Comparison of ENCODE assay signal across 11 mouse cellular contexts in genomic region chr1:169674116-169674515, GRCm38 (mm10). TPM values are rescaled to one million over a fixed set of nuclear protein-coding genes. Genes with fewer than 3 reads are reported as not detected.
DNase-seq lines count a peak whose midpoint lies in the region; ATAC-seq and TF ChIP-seq lines count a peak whose summit lies in the region.
"Had no signal": no experiment of that assay in that cellular context is flagged by ENCODE, and none has a peak within 500 bp of the region (broad histone marks: within the 10 kb centered on the region; RNA-seq: fewer than 3 reads in every experiment).

No protein-coding gene starts in this region.

- H3K9ac ChIP-seq in lung, embryonic 14.5 days = no peak overlapping the region
- no peak overlapping the region for H3K9ac ChIP-seq in forebrain, embryonic 13.5 days
- H3K9ac ChIP-seq: midbrain, embryonic 12.5 days had no signal

- no peak overlapping the region for H3K4me2 ChIP-seq in lung, embryonic 14.5 days
- no peak overlapping the region for H3K4me2 ChIP-seq in forebrain, embryonic 13.5 days
- H3K4me2 ChIP-seq: midbrain, embryonic 12.5 days had no signal

- peak; percentile 74 for TF ChIP-seq CTCF in layer of hippocampus, adult 2 months (conservative IDR thresholded peaks at IDR 0.05)
- no peak for TF ChIP-seq CTCF in G1E (IDR thresholded peaks at IDR 0.05; ENCODE audit: low read depth, low read length)
- TF ChIP-seq CTCF in lung, embryonic 14.5 days (IDR thresholded peaks at IDR 0.05; ENCODE audit: low read depth) = peak; percentile 59

- no peaks in the 10 kb centered on the region for H3K36me3 ChIP-seq in G1E (replicated peaks)
- H3K36me3 ChIP-seq in lung, embryonic 14.5 days (ENCODE audit: insufficient read depth) = no peaks in the 10 kb centered on the region
- H3K36me3 ChIP-seq in forebrain, embryonic 13.5 days (ENCODE audit: poor library complexity, severe bottlenecking) = no peaks in the 10 kb centered on the region
- H3K36me3 ChIP-seq: midbrain, embryonic 12.5 days had no signal

- no peaks in the 10 kb centered on the region for H3K27me3 ChIP-seq in G1E (ENCODE audit: insufficient read depth, low read length)
- no peaks in the 10 kb centered on the region for H3K27me3 ChIP-seq in lung, embryonic 14.5 days (ENCODE audit: insufficient read depth, low read length)
- no peaks in the 10 kb centered on the region for H3K27me3 ChIP-seq in forebrain, embryonic 13.5 days
- H3K27me3 ChIP-seq: midbrain, embryonic 12.5 days had no signal

- ATAC-seq in G1E (ENCODE audit: extremely low read depth, insufficient number of reproducible peaks, low FRiP score, poor library complexity, severe bottlenecking) = 0 out of 2 replicates have a peak, but pooled peaks have one; percentile 45
- no peak for ATAC-seq in lung, embryonic 14.5 days (ENCODE audit: insufficient read depth)
- ATAC-seq in forebrain, embryonic 13.5 days = no peak

- DNase-seq in adrenal gland, postnatal 14 days = peak; percentile 42
- DNase-seq in adrenal gland, adult 8-10 months = no peak
- DNase-seq in layer of hippocampus, adult 2 months (ENCODE audit: low spot score in 2 of 2) = no peak
- no peak for DNase-seq in layer of hippocampus, adult 11-12 months (ENCODE audit: low spot score)
- DNase-seq in G1E (ENCODE audit: low spot score) = no peak
- DNase-seq in lung, embryonic 14.5 days = peak; percentile 28
- DNase-seq in urinary bladder, postnatal 25 days (ENCODE audit: low spot score) = no peak
- DNase-seq: B cell, adult 2 months; gastrocnemius, postnatal 14 days had no signal

- H3K27ac ChIP-seq in layer of hippocampus, adult 2 months = peak overlapping the region; percentile 90
- no peak overlapping the region for H3K27ac ChIP-seq in lung, embryonic 14.5 days (ENCODE audit: low read depth)
- H3K27ac ChIP-seq in forebrain, embryonic 13.5 days = no peak overlapping the region
- H3K27ac ChIP-seq: midbrain, embryonic 12.5 days had no signal

- H3K4me3 ChIP-seq in layer of hippocampus, adult 2 months = no peak overlapping the region
- no peak overlapping the region for H3K4me3 ChIP-seq in G1E (ENCODE audit: low read depth, low read length)
- no peak overlapping the region for H3K4me3 ChIP-seq in lung, embryonic 14.5 days (ENCODE audit: low read depth, low read length)
- H3K4me3 ChIP-seq in forebrain, embryonic 13.5 days = no peak overlapping the region
- H3K4me3 ChIP-seq: midbrain, embryonic 12.5 days had no signal

- H3K9me3 ChIP-seq in G1E (replicated peaks) = no peaks in the 10 kb centered on the region; the same call in 1 of the 2 replicates
- no peaks in the 10 kb centered on the region for H3K9me3 ChIP-seq in lung, embryonic 14.5 days (ENCODE audit: low read depth, low read length)
- no peaks in the 10 kb centered on the region for H3K9me3 ChIP-seq in forebrain, embryonic 13.5 days (replicated peaks)
- H3K9me3 ChIP-seq: midbrain, embryonic 12.5 days had no signal

- H3K4me1 ChIP-seq in G1E (ENCODE audit: insufficient read depth, low read depth, low read length) = no peaks in the 10 kb centered on the region
- H3K4me1 ChIP-seq in lung, embryonic 14.5 days (ENCODE audit: insufficient read depth) = no peaks in the 10 kb centered on the region
- no peaks in the 10 kb centered on the region for H3K4me1 ChIP-seq in forebrain, embryonic 13.5 days
- H3K4me1 ChIP-seq: midbrain, embryonic 12.5 days had no signal

- WGBS in lung, embryonic 14.5 days = 53% methylated on average over 3 of the region's 3 CpGs
- 58% methylated on average over 3 of the region's 3 CpGs for WGBS in forebrain, embryonic 13.5 days

RNA-seq across cellular contexts. Expression of gene Rgs5, which starts 18.8 kb away (rescaled TPM):
- total RNA-seq in adrenal gland, postnatal 14 days (2021) = 130 and 159 TPM in 2 replicates
- total RNA-seq in adrenal gland, adult 8-10 months (2022) = 10 to 100 TPM; 15.4 to 45.2 (median 29.4) TPM
- 10 to 100 TPM; 42.4 to 42.6 TPM for total RNA-seq in layer of hippocampus, adult 2 months (2021)
- total RNA-seq in G1E (2014; fragmentation: Nextera tagmentation) (not detected in 2 replicates), G1E (2017) (0.16 and 0.41 TPM in 2 replicates)
- polyA plus RNA-seq in G1E (2012) = not detected in 2 replicates
- 8.8 TPM in 2 replicates for polyA plus RNA-seq in lung, embryonic 14.5 days (2014; fragmentation: Nextera tagmentation; extraction: Ambion mirVana)
- 10.0 and 10.4 TPM in 2 replicates for polyA plus RNA-seq in forebrain, embryonic 13.5 days (2015; fragmentation: Nextera tagmentation; extraction: Ambion mirVana)

Comparison
In these comparisons a context has a peak if more than half of its experiments do, and no peak if none do; other contexts are left out.
1. DNase-seq: peak in adrenal gland, postnatal 14 days (single experiment) and lung, embryonic 14.5 days (single experiment); none in adrenal gland, adult 8-10 months (single experiment), layer of hippocampus, adult 2 months (0 of 2), layer of hippocampus, adult 11-12 months (single experiment), G1E (single experiment) and urinary bladder, postnatal 25 days (single experiment).
2. RNA of gene Rgs5, which starts 18.8 kb away (total RNA-seq): 130 to 159 TPM in adrenal gland, postnatal 14 days, 42.4 to 42.6 TPM in layer of hippocampus, adult 2 months and 15.4 to 45.2 TPM in adrenal gland, adult 8-10 months; 0.16 to 0.41 TPM in G1E; every median in the first group is over 10 times any median in the second.